Mouse (Mus musculus) lung, postnatal 0 days (tissue): ENCODE measurements at regions not wholly inside any gene's neighbourhood (a gene's known extent, or its start where the extent isn't known, plus 50 kb on each side); places are given as distances from the start of the nearest gene placed in this dataset.

ENCODE experiments used
- ATAC-seq: fragments of 200-750 bp; cut with Nextera tagmentation; 2 replicates; pipeline ENCODE4 v1.8.0; 2017; ENCODE audit warnings: moderate library complexity
- DNase-seq: peaks from one replicate; pipeline ENCODE4 v3.0.0-alpha.2; 2016; ENCODE audit warnings: low spot score
- H3K27ac ChIP-seq: fragments of 300-500 bp; sonication (generic); 2 replicates; pipeline ENCODE4 v1.5.1; 2014; ENCODE audit warnings: antibody characterized with exemption, mild to moderate bottlenecking, low read length, mixed read lengths
- H3K27me3 ChIP-seq: fragments of 300-500 bp; sonication (generic); replicated peaks from 2 replicates; pipeline ENCODE4 v1.6.1; 2014; ENCODE audit warnings: low read length, mixed read lengths; ENCODE audit not compliant: insufficient read depth
- H3K36me3 ChIP-seq: fragments of 300-500 bp; sonication (generic); 2 replicates; pipeline ENCODE4 v1.6.1; 2014; ENCODE audit warnings: low read length, mixed read lengths; ENCODE audit not compliant: insufficient read depth
- H3K4me1 ChIP-seq: fragments of 300-500 bp; sonication (generic); 2 replicates; pipeline ENCODE4 v1.6.1; 2014; ENCODE audit warnings: antibody characterized with exemption, low read depth, low read length, mixed read lengths; ENCODE audit not compliant: insufficient read depth
- H3K4me2 ChIP-seq: fragments of 300-500 bp; sonication (generic); replicated peaks from 2 replicates; pipeline ENCODE4 v1.6.1; 2014; ENCODE audit warnings: low read depth, mild to moderate bottlenecking, low read length, moderate library complexity, mixed read lengths
- H3K4me3 ChIP-seq: fragments of 300-500 bp; sonication (generic); 2 replicates; pipeline ENCODE4 v1.5.1; 2014; ENCODE audit warnings: low read depth, low read length
- H3K9ac ChIP-seq: fragments of 300-500 bp; sonication (generic); replicated peaks from 2 replicates; pipeline ENCODE4 v1.6.1; 2014; ENCODE audit warnings: low read depth, mild to moderate bottlenecking
- H3K9me3 ChIP-seq: fragments of 300-500 bp; sonication (generic); 2 replicates; pipeline ENCODE4 v1.6.1; 2016; ENCODE audit warnings: low read length, mixed read lengths
- CTCF ChIP-seq: IDR thresholded peaks from 2 replicates; pipeline ENCODE4 v1.5.1; 2016; ENCODE audit warnings: antibody characterized with exemption, mild to moderate bottlenecking
- EP300 ChIP-seq: IDR thresholded peaks from 2 replicates; pipeline ENCODE4 v1.6.1; 2016; ENCODE audit warnings: antibody characterized with exemption, mild to moderate bottlenecking, control low read depth
- WGBS: fragments of 180-500 bp; shearing (Covaris S2); extraction: QIAGEN DNeasy Blood & Tissue Kit; methylation state at CpG from one replicate; pipeline ENCODE4 v1.1.7; 2014; 5-methylcytosine and 5-hydroxymethylcytosine counted together

- Histone ChIP-seq H3K27ac (no peak overlapping the region), H3K27me3 (no peaks in the 10 kb centered on the region), H3K4me2 (no peak overlapping the region), H3K9ac (no peak overlapping the region), H3K4me3 (no peak overlapping the region), H3K36me3 (no peaks in the 10 kb centered on the region), H3K9me3 (no peaks in the 10 kb centered on the region), H3K4me1 (no peaks in the 10 kb centered on the region)
- ATAC-seq = no peak
- WGBS = 69% methylated on average over 4 of the region's 4 CpGs
- TF ChIP-seq EP300 = no peak
- TF ChIP-seq CTCF = no peak
- DNase-seq = no peak
Measured at GRCm38 (mm10) chr17:14610791-14611522, 83.1 kb downstream of the Thbs2 start.

DNA sequence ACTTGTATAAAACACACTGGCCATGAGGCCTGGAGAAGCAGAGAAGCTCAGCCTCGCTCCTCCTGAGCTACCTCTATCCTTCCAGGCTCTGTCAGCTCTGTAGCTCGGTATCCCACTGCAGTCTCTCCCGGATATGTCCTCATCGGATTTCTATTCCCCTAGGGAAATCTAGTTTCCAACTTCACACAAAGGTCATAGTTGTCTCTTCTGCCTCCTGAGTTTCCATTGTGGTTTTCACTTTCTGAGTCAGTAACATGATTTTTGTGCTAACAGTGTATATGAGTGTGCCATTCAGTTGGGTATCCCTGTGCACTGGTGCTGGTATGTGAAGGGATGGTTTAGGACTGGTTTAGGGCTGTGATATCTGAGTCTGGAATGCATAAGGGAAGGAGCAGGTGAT lies 85.2 kb downstream of the Thbs2 start:
- no peak overlapping the region for H3K4me2 ChIP-seq
- no peak overlapping the region for H3K4me3 ChIP-seq
- no peak overlapping the region for H3K27ac ChIP-seq
- no peaks in the 10 kb centered on the region for H3K4me1 ChIP-seq
- no peak overlapping the region for H3K9ac ChIP-seq
- H3K27me3 ChIP-seq = no peaks in the 10 kb centered on the region
- no peak for ATAC-seq
- DNase-seq = no peak
- H3K9me3 ChIP-seq = no peaks in the 10 kb centered on the region
- 76% methylated on average over 4 of the region's 4 CpGs for whole genome bisulfite sequencing
- TF ChIP-seq EP300 = no peak
- TF ChIP-seq CTCF = no peak
- no peaks in the 10 kb centered on the region for H3K36me3 ChIP-seq

- Histone ChIP-seq H3K4me2 (no peak overlapping the region), H3K9ac (no peak overlapping the region), H3K9me3 (no peaks in the 10 kb centered on the region), H3K36me3 (no peaks in the 10 kb centered on the region), H3K4me3 (no peak overlapping the region), H3K27ac (no peak overlapping the region), H3K27me3 (no peaks in the 10 kb centered on the region), H3K4me1 (no peaks in the 10 kb centered on the region)
- TF ChIP-seq EP300 = no peak
- no peak for TF ChIP-seq CTCF
- DNase-seq (no peak), ATAC-seq (no peak)
- WGBS = 61% methylated on average over 5 of the region's 5 CpGs
Measured at GRCm38 (mm10) chr17:14606356-14606989, 87.6 kb downstream of the Thbs2 start.

- no peaks in the 10 kb centered on the region for H3K4me1 ChIP-seq
- H3K27ac ChIP-seq = no peak overlapping the region
- H3K9ac ChIP-seq = no peak overlapping the region
- ATAC-seq = no peak
- TF ChIP-seq EP300 (no peak), CTCF (no peak)
- WGBS = 71% methylated on average over 10 of the region's 10 CpGs
- no peaks in the 10 kb centered on the region for H3K36me3 ChIP-seq
- no peak overlapping the region for H3K4me2 ChIP-seq
- no peaks in the 10 kb centered on the region for H3K9me3 ChIP-seq
- no peaks in the 10 kb centered on the region for H3K27me3 ChIP-seq
- H3K4me3 ChIP-seq = no peak overlapping the region
- DNase-seq = no peak
Measured at GRCm38 (mm10) chr17:14599681-14600080, 94.4 kb downstream of the Thbs2 start.

DNA sequence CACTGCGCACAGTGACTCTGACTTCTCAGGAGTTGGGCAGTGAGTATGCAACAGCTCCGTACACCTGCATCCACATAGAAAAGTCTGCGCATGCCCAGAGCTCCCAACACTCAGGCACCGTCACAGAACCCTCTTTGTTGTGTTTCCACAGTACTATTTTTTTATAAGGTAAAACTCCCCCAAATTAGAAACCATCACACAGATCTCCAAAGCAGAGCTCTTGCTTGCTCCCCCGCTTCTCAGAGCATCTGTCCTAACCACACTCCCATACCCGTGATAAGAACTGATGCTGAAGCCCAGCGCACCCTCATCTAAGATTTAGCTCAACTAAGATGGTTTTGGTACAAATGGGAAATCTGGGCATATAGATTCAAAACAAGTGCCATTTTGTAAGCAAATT lies 97.6 kb downstream of the Thbs2 start:
- WGBS = 76% methylated on average over 7 of the region's 7 CpGs
- Histone ChIP-seq H3K4me3 (no peak overlapping the region), H3K27ac (no peak overlapping the region), H3K9ac (no peak overlapping the region), H3K4me2 (no peak overlapping the region), H3K4me1 (no peaks in the 10 kb centered on the region), H3K36me3 (no peaks in the 10 kb centered on the region), H3K27me3 (no peaks in the 10 kb centered on the region), H3K9me3 (no peaks in the 10 kb centered on the region)
- DNase-seq (no peak), ATAC-seq (no peak)
- TF ChIP-seq EP300 (no peak), CTCF (no peak)

DNA sequence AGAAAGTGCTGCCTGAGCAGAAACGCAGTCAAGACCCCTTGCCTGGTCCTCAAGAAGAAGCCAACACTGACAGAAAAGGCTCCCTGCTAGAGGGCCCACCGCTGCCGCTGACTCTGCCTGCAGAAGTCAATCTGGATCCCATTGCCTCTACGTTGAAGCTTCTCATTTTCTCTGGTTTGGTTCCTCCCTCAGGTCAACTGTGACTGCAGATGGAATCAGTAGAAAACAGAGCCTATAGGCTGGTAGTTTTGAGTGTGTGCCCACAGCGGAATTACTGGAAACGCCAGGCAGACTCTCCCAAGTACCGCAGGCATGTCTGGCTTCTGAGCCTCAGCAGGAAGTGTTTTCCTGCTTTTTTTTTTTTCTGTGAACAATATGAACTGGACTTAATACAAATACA lies 98.5 kb downstream of the Thbs2 start:
- H3K36me3 ChIP-seq = no peaks in the 10 kb centered on the region
- TF ChIP-seq CTCF = no peak
- no peak for TF ChIP-seq EP300
- H3K9me3 ChIP-seq = no peaks in the 10 kb centered on the region
- no peak overlapping the region for H3K9ac ChIP-seq
- ATAC-seq = no peak
- WGBS = 56% methylated on average over 7 of the region's 7 CpGs
- no peak overlapping the region for H3K4me3 ChIP-seq
- no peak for DNase-seq
- H3K27ac ChIP-seq = no peak overlapping the region
- H3K4me1 ChIP-seq = no peaks in the 10 kb centered on the region
- no peaks in the 10 kb centered on the region for H3K27me3 ChIP-seq
- no peak overlapping the region for H3K4me2 ChIP-seq
